Mouse (Mus musculus): ENCODE measurements around the gene Mgat4b.

Gene Mgat4b

DNA sequence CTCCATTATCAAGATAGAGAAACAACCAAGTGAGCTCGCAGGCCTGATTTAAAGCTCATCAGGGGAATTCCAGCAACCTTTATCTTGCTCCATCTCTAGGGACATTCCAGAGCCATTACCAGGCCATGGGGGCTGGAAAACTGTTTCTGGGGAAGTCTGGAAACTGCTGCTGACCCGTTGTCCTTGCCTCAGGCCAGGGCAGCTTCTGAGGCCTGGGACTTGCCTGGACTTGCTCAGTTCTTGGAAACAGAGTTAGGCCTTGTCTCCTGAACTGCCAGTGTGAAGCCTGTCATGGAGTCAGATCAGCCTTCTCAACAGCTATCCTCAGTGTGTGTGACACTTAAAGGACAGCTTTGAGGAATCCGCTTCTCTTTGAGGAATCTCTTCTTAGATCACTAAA is 41.5 kb downstream of the Mgat4b start:
- no peak for DNase-seq (ENCODE audit: low read depth)

- no peak for DNase-seq (ENCODE audit: low read depth)
These were observed 42.1 kb downstream of the Mgat4b start for GRCm38 (mm10) chr11:50252684-50253265.

DNA sequence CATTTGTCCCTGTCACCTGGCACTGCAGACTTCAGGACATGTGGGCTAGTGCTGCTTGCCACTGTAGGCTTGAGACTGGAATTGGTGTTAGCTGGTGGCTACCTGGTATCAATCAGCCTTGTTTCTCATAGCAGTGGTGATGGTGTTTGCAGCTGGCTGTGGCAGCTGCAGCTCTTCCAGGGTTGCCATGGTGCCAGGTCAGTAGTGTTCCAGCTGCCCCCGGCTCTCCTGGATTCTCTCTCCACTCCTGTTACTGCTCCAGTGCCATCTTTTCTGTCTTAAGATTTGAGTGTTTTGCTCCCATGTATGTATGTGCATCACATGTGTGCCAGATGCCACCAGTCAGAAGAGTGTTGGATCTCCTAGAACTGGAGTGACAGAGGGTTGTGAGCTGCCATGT is 42.7 kb downstream of the Mgat4b start:
- no peak for DNase-seq (ENCODE audit: low read depth)

- DNase-seq (ENCODE audit: low read depth), result no peak
These were observed 43.4 kb downstream of the Mgat4b start for GRCm38 (mm10) chr11:50254010-50254580.

DNA sequence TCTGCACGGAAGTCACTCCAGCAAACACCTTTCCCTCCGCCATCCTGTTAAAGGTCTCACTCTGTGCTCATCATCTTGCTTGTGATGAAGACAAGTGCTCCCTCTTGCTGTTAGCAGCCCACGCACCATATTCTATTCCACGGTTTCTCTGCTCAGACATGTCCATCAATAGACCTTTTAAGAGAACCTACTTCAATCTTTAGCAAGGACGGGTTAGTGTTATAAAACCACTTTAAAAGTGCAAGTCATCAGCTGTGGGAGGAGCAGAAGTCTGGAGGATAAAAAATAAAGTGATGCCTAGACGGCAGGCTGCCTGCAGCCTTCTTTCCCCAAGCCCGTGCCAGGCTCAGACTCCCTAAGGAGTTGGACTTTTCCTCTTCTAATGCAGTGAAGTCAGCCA is 45.9 kb downstream of the Mgat4b start:
- no peak for DNase-seq (ENCODE audit: low read depth)

GRCm38 (mm10) chr11:50258310-50258709 is 47.6 kb downstream of the Mgat4b start:
- DNase-seq (ENCODE audit: low read depth), result no peak

- no peak for DNase-seq (ENCODE audit: low read depth)
These were observed 51.3 kb downstream of the Mgat4b start for GRCm38 (mm10) chr11:50262020-50262419.

DNA sequence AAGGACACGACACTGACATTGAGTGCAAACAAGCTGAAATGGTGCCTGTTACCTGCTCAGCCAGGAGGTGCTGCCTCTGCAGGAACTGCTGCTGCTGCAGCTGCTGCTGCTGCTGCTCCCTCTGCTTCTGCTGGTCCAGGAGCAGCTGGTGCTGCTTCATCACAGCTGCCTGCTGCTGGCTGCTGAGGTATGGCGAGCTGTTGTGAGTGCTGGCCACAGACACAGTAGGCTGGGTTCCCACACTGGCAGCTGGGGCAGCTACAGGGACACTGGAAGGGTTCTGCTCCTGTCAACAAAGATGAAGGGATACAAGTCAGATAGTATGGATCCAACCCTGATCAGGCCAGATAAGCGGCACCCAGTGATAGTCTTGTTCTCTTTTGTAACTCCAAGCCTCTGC is 52.5 kb downstream of the Mgat4b start:
- no peak for DNase-seq (ENCODE audit: low read depth)

DNA sequence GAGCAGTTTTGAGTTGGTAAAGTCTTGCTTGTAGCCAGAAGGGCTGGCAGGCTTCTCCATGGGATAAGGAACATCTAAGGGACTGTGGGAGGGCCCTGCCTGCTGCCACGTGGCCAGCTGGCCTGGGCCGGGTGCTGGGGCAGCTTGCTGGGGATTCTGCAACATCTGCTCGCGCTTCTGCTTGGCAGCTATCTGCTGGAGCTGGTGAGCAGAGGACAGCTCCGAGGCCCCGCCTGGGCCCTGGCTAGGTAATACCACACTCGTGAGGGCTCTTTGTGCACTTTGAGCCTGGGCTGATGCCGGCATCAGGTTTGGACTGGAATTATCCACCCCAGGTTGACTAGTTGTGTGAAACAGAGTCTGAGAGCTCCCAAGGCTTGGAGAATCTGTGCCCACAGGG is 55.2 kb downstream of the Mgat4b start:
- DNase-seq (ENCODE audit: low read depth), result no peak

- no peak for DNase-seq (ENCODE audit: low read depth)
These were observed 56.3 kb downstream of the Mgat4b start for GRCm38 (mm10) chr11:50266997-50267396.

DNA sequence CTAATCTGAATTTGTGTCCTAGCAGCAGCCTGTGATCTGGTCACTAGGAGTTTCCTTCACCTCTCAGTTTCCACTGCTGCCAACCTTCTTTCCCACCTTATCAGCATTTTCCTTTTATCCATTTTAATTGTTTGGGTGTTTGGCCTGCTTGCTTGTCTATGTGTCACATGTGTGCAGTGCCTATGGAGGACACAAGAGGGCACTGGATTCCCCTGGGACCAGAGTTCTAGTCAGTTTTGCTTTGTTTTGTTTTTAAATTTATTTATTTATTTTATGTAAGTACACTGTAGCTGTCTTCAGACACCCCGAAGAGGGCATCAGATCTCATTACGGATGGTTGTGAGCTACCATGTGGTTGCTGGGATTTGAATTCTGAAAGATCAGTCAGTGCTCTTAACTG is 58.5 kb downstream of the Mgat4b start:
- peak; percentile 61 for DNase-seq (ENCODE audit: low read depth)

- no peak for DNase-seq (ENCODE audit: low read depth)
These were observed 59.2 kb downstream of the Mgat4b start for GRCm38 (mm10) chr11:50269885-50270284.

- no peak for DNase-seq (ENCODE audit: low read depth)
These were observed 62.1 kb downstream of the Mgat4b start for GRCm38 (mm10) chr11:50272819-50273218.

- no peak for DNase-seq (ENCODE audit: low read depth)
These were observed 64.4 kb downstream of the Mgat4b start for GRCm38 (mm10) chr11:50275077-50275476.

DNA sequence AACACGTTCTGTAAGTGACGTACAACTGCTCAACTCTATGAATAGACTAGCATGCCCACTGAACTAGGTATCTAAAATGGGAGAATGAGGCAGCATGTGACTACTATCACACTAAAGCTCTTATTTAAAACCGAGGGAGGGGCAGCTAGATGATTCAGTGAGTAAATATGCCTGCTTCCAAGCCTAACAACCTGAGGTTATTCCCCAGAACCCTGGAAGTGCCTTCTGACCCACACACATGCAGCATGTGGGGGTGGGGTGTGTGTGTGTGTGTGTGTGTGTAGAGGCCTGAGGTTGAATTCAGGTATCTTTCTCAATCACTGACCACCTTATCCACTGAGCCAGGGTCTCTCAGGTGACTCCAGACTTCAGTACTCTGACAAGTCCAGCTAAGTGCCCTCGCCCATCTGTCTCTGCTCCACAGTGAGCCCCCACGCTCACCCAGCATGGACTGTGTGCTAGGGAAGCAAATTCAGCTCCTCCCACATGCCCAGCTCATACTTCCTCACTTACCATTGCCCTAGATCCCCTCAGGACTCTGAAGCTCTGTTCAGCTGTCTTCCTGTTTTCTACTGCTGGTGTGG is 65.0 kb downstream of the Mgat4b start:
- DNase-seq (ENCODE audit: low read depth), result no peak

- DNase-seq (ENCODE audit: low read depth), result no peak
These were observed 66.3 kb downstream of the Mgat4b start for GRCm38 (mm10) chr11:50277025-50277424.

DNA sequence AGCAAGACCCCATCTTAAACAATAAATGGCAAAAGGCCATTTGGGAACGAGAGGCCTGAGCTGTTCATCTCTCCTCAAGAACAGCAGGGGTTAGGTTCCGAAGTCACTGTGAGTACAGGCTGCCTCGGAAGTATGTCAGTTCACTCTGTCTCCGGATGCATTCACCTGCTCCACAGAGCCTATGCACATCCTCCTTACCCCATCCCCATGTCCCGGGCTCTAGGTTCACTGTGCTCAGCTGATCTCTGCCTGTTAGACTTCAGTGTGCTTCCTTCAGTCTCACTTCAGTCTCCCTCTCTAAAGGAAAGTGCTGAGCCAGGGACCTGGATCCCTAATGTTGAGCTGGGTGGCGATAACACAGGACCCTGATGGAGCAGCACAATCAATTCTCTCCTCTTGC is 67.0 kb downstream of the Mgat4b start:
- no peak for DNase-seq (ENCODE audit: low read depth)

DNA sequence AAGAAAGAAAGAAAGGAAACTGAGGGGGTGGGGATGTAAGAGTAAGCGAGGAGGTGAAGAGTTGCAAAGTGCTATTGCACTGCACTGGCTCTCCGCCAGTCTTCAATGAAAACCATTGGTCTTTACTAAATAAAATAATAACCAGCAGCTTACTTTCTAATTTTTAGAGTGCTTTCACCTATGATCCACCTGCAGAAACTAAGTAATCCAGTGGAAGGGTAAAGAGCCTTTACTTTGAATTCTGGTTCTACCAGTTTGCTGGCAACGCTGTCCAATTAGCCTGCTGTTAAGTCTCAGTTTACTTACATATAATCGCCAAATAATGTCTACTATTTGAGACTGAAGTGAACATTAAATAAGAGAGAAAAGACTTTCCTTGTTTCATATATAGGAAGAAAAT is 68.3 kb downstream of the Mgat4b start:
- no peak for DNase-seq (ENCODE audit: low read depth)

GRCm38 (mm10) chr11:50280053-50280452 is 69.4 kb downstream of the Mgat4b start:
- no peak for DNase-seq (ENCODE audit: low read depth)
